25 mouse cellular contexts compared by ENCODE assay signal in genomic region chr12:53423631-53424030, GRCm38 (mm10).
"Had no signal": no experiment of that assay in that cellular context is flagged by ENCODE, and none has a peak within 500 bp of the region (broad histone marks: within the 10 kb centered on the region; RNA-seq: fewer than 3 reads in every experiment).

No protein-coding gene starts in this region.

- H3K4me1 ChIP-seq: heart, embryonic 10.5 days; heart, embryonic 12.5 days; intestine, embryonic 15.5 days; limb, embryonic 10.5 days; limb, embryonic 12.5 days; liver, embryonic 13.5 days had no signal

- H3K36me3 ChIP-seq: heart, embryonic 10.5 days; heart, embryonic 12.5 days; hindbrain, embryonic 10.5 days; hindbrain, embryonic 12.5 days; intestine, embryonic 15.5 days; limb, embryonic 10.5 days; limb, embryonic 12.5 days; liver, embryonic 13.5 days had no signal

- H3K9ac ChIP-seq: heart, embryonic 12.5 days; hindbrain, embryonic 12.5 days; hindbrain, embryonic 14.5 days; intestine, embryonic 15.5 days; limb, embryonic 12.5 days; liver, embryonic 13.5 days had no signal

- H3K4me2 ChIP-seq: heart, embryonic 12.5 days; hindbrain, embryonic 12.5 days; hindbrain, embryonic 14.5 days; intestine, embryonic 15.5 days; limb, embryonic 12.5 days; liver, embryonic 11.5 days; liver, embryonic 13.5 days had no signal

- H3K27ac ChIP-seq: gastrocnemius, adult 2 months; heart, embryonic 10.5 days; hindbrain, embryonic 10.5 days; hindbrain, embryonic 12.5 days; hindbrain, embryonic 14.5 days; intestine, embryonic 15.5 days; left cerebral cortex, adult 2 months; limb, embryonic 10.5 days; limb, embryonic 12.5 days; liver, embryonic 13.5 days had no signal

- H3K9me3 ChIP-seq: heart, embryonic 10.5 days; heart, embryonic 12.5 days; hindbrain, embryonic 10.5 days; hindbrain, embryonic 12.5 days; intestine, embryonic 15.5 days; limb, embryonic 10.5 days; limb, embryonic 12.5 days; liver, embryonic 13.5 days had no signal

- DNase-seq: gastrocnemius, adult 2 months; gastrocnemius, postnatal 10 days; gastrocnemius, postnatal 25 days; heart, adult 18-20 months; heart, postnatal 10 days; heart, postnatal 4 days; kidney, adult 18-20 months; kidney, adult 8-10 months; kidney, postnatal 10 days; kidney, postnatal 36 days; liver; liver, embryonic 13.5 days had no signal

- H3K4me3 ChIP-seq: gastrocnemius, adult 2 months; heart, embryonic 10.5 days; heart, embryonic 12.5 days; hindbrain, embryonic 10.5 days; hindbrain, embryonic 12.5 days; intestine, embryonic 15.5 days; left cerebral cortex, adult 2 months; limb, embryonic 10.5 days; limb, embryonic 12.5 days; liver, embryonic 13.5 days had no signal

- ATAC-seq: hindbrain, embryonic 16.5 days; inflammation-experienced regulatory T-cells, adult 6 months; intestine, embryonic 15.5 days; intestine, postnatal 0 days had no signal

- H3K27me3 ChIP-seq: heart, embryonic 12.5 days; hindbrain, embryonic 12.5 days; intestine, embryonic 15.5 days; limb, embryonic 12.5 days; liver, embryonic 13.5 days had no signal
